Mouse (Mus musculus): Measurements from ENCODE around the gene Gm11937. TPM values are rescaled to one million over a fixed set of nuclear protein-coding genes. Genes with fewer than 3 reads are reported as not detected.

The Gm11937 gene
- polyA plus RNA-seq, 1 experiment from 2014 or later: not detected

DNA sequence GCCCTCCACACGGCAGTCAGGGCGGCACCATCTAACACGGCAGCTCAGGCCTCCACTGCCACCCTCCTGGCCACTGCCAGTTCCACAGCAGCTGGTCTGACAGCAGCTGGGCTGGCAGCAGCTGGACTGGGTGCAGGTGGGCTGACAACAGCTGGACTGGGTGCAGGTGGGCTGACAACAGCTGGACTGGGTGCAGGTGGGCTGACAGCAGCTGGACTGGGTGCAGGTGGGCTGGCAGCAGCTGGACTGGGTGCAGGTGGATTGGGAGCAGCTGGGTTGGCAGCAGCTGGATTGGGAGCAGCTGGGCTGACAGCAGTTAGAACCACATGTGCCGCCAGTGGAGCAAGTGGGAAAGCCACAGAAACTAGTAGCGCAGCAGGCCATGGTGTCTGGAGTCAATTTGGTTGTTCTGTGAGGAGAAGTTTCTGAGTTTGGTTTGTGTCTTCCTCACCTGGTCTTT is 26.7 kb downstream of the Gm11937 start, which contains the start of gene Krtap1-4:
Gene Krtap1-4, minus strand, starts transcription at position 410 of the 460 bp plus-strand sequence.
- Histone ChIP-seq H3K9ac (replicated peaks; ENCODE audit: low read depth) (no peak within 1 kb of the TSS), H3K36me3 (ENCODE audit: insufficient read depth, low read length) (no peaks in the 10 kb centered on the region), H3K9me3 (ENCODE audit: low read length) (no peaks in the 10 kb centered on the region), H3K27me3 (replicated peaks; ENCODE audit: insufficient read depth, low read length) (no peaks in the 10 kb centered on the region), H3K27ac (ENCODE audit: low read length) (no peak within 1 kb of the TSS), H3K4me1 (ENCODE audit: insufficient read depth, low read depth, low read length) (no peaks in the 10 kb centered on the region), H3K4me2 (replicated peaks; ENCODE audit: low read depth, low read length) (no peak within 1 kb of the TSS), H3K4me3 (ENCODE audit: low read depth, low read length) (no peak within 1 kb of the TSS)
- WGBS: 77% methylated on average over 5 of the region's 5 CpGs
- no peak for ATAC-seq
- no peak for DNase-seq (ENCODE audit: low spot score)
- TF ChIP-seq CTCF (IDR thresholded peaks at IDR 0.05): no peak
- no peak for TF ChIP-seq EP300 (IDR thresholded peaks at IDR 0.05)

- Histone ChIP-seq H3K27me3 (replicated peaks; ENCODE audit: insufficient read depth, low read length) (no peaks in the 10 kb centered on the region), H3K9me3 (ENCODE audit: low read length) (no peaks in the 10 kb centered on the region), H3K4me3 (ENCODE audit: low read depth, low read length) (no peak overlapping the region), H3K27ac (ENCODE audit: low read length) (no peak overlapping the region), H3K4me1 (ENCODE audit: insufficient read depth, low read depth, low read length) (no peaks in the 10 kb centered on the region), H3K36me3 (ENCODE audit: insufficient read depth, low read length) (no peaks in the 10 kb centered on the region), H3K4me2 (replicated peaks; ENCODE audit: low read depth, low read length) (no peak overlapping the region), H3K9ac (replicated peaks; ENCODE audit: low read depth) (no peak overlapping the region)
- TF ChIP-seq CTCF (IDR thresholded peaks at IDR 0.05): no peak
- TF ChIP-seq EP300 (IDR thresholded peaks at IDR 0.05): 0 out of 2 replicates have a peak, but pooled peaks have one; percentile 48
- ATAC-seq (peak; percentile 58; the same call in 1 of the 2 replicates), DNase-seq (ENCODE audit: low spot score) (peak; percentile 65)
- 55% methylated on average over 6 of the region's 6 CpGs for WGBS
These were observed 28.4 kb downstream of the Gm11937 start for GRCm38 (mm10) chr11:99581564-99581963.

DNA sequence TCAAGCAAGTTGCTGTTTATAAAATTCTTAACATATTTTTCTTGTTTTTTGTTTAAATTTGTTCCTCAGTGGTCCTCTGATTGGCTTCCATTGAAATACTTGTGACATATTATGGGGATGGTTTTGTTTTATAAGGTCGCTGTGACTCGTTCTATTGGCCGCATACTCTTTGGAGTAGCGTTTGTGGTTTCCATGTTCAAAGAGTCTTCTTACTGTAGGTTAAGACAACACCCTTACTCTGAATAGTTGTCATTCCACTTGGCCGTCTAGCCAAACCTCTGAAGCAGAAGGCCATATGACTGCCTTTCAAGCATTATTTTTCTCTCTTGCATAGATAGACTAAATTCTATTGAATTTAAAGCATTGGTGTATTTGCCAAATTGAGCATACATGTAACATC is 28.9 kb downstream of the Gm11937 start:
- 71% methylated on average over 5 of the region's 5 CpGs for WGBS
- TF ChIP-seq EP300 (IDR thresholded peaks at IDR 0.05) (no peak), CTCF (IDR thresholded peaks at IDR 0.05) (no peak)
- H3K36me3 ChIP-seq (ENCODE audit: insufficient read depth, low read length): no peaks in the 10 kb centered on the region
- no peaks in the 10 kb centered on the region for H3K27me3 ChIP-seq (replicated peaks; ENCODE audit: insufficient read depth, low read length)
- H3K4me3 ChIP-seq (ENCODE audit: low read depth, low read length): no peak overlapping the region
- H3K9ac ChIP-seq (replicated peaks; ENCODE audit: low read depth): no peak overlapping the region
- no peaks in the 10 kb centered on the region for H3K4me1 ChIP-seq (ENCODE audit: insufficient read depth, low read depth, low read length)
- no peak overlapping the region for H3K4me2 ChIP-seq (replicated peaks; ENCODE audit: low read depth, low read length)
- DNase-seq (ENCODE audit: low spot score) (no peak), ATAC-seq (no peak)
- H3K9me3 ChIP-seq (ENCODE audit: low read length): no peaks in the 10 kb centered on the region
- no peak overlapping the region for H3K27ac ChIP-seq (ENCODE audit: low read length)

DNA sequence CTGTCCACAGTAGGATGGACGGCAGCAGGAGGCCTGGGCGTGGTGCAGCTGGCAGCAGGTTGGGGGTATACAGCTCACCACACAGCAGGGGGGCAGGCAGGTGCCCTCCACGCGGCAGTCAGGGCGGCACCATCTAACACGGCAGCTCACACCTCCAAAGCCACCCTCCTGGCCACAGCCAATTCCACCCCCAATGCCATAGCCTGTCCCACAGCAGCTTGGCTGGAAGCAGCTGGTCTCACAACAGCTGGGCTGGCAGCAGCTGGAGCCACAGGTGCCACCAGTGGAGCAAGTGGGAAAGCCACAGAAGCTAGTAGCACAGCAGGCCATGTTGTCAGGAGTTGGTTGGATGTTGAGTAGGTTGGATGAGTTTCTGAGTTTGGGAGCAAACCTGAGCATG is 29.4 kb downstream of the Gm11937 start, which contains the start of gene Krtap1-5:
Gene Krtap1-5, minus strand, starts transcription at position 381 of the 400 bp plus-strand sequence.
- H3K4me3 ChIP-seq (ENCODE audit: low read depth, low read length): no peak within 1 kb of the TSS

DNA sequence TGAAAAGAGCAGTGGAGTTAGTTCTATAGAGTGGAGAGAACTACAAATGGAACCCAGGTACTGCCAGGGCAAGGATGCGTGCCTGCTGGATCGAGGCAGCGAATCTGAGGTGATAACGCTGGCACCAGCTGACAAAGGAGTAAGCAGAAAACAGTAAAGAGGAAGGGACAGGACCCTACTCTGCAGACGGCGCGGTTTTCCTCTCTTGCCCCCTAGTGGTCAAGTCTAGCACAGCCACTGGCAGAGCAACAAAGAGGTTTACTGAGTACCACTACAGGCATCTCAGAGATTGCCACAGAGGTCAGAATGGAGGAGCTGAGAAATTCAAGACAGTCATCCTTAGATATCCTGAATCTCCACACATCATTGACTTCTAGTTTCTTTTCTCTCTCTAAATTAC is 35.9 kb downstream of the Gm11937 start:
- TF ChIP-seq CTCF (IDR thresholded peaks at IDR 0.05) (peak; percentile 92), EP300 (IDR thresholded peaks at IDR 0.05) (no peak)
- Histone ChIP-seq H3K36me3 (ENCODE audit: insufficient read depth, low read length) (no peaks in the 10 kb centered on the region), H3K27me3 (replicated peaks; ENCODE audit: insufficient read depth, low read length) (no peaks in the 10 kb centered on the region), H3K4me1 (ENCODE audit: insufficient read depth, low read depth, low read length) (no peaks in the 10 kb centered on the region), H3K4me3 (ENCODE audit: low read depth, low read length) (no peak overlapping the region), H3K9ac (replicated peaks; ENCODE audit: low read depth) (no peak overlapping the region), H3K27ac (ENCODE audit: low read length) (no peak overlapping the region), H3K4me2 (replicated peaks; ENCODE audit: low read depth, low read length) (peak overlapping the region; percentile 32; the same call in 1 of the 2 replicates), H3K9me3 (ENCODE audit: low read length) (no peaks in the 10 kb centered on the region)
- WGBS: 0% methylated on average over 7 of the region's 7 CpGs
- DNase-seq (ENCODE audit: low spot score) (peak; percentile 83), ATAC-seq (peak; percentile 77)

More for the DNA sequence above, 29.4 kb downstream of the Gm11937 start, which contains the start of gene Krtap1-5:
- H3K36me3 ChIP-seq (ENCODE audit: insufficient read depth, low read length): no peaks in the 10 kb centered on the region
- no peak within 1 kb of the TSS for H3K4me2 ChIP-seq (replicated peaks; ENCODE audit: low read depth, low read length)
- H3K4me1 ChIP-seq (ENCODE audit: insufficient read depth, low read depth, low read length): no peaks in the 10 kb centered on the region
- TF ChIP-seq CTCF (IDR thresholded peaks at IDR 0.05): no peak
- no peak for TF ChIP-seq EP300 (IDR thresholded peaks at IDR 0.05)
- H3K27ac ChIP-seq (ENCODE audit: low read length): no peak within 1 kb of the TSS
- no peaks in the 10 kb centered on the region for H3K9me3 ChIP-seq (ENCODE audit: low read length)
- 85% methylated on average over 6 of the region's 6 CpGs for WGBS
- H3K9ac ChIP-seq (replicated peaks; ENCODE audit: low read depth): no peak within 1 kb of the TSS
- no peaks in the 10 kb centered on the region for H3K27me3 ChIP-seq (replicated peaks; ENCODE audit: insufficient read depth, low read length)
- ATAC-seq (no peak), DNase-seq (ENCODE audit: low spot score) (no peak)

GRCm38 (mm10) chr11:99573164-99573563 is 36.8 kb downstream of the Gm11937 start:
- whole genome bisulfite sequencing: 60% methylated on average over 4 of the region's 4 CpGs

More at GRCm38 (mm10) chr11:99573164-99573563, 36.8 kb downstream of the Gm11937 start:
- no peak overlapping the region for H3K4me2 ChIP-seq (replicated peaks; ENCODE audit: low read depth, low read length)
- no peaks in the 10 kb centered on the region for H3K27me3 ChIP-seq (replicated peaks; ENCODE audit: insufficient read depth, low read length)
- H3K9ac ChIP-seq (replicated peaks; ENCODE audit: low read depth): no peak overlapping the region
- ATAC-seq (no peak), DNase-seq (ENCODE audit: low spot score) (no peak)
- no peak overlapping the region for H3K4me3 ChIP-seq (ENCODE audit: low read depth, low read length)
- no peaks in the 10 kb centered on the region for H3K4me1 ChIP-seq (ENCODE audit: insufficient read depth, low read depth, low read length)
- H3K9me3 ChIP-seq (ENCODE audit: low read length): no peaks in the 10 kb centered on the region
- H3K27ac ChIP-seq (ENCODE audit: low read length): no peak overlapping the region
- TF ChIP-seq CTCF (IDR thresholded peaks at IDR 0.05): no peak
- TF ChIP-seq EP300 (IDR thresholded peaks at IDR 0.05): no peak
- no peaks in the 10 kb centered on the region for H3K36me3 ChIP-seq (ENCODE audit: insufficient read depth, low read length)
